Mouse (Mus musculus) CH12.LX (cell line): ENCODE measurements at regions not wholly inside any gene's neighbourhood (a gene's known extent, or its start where the extent isn't known, plus 50 kb on each side); places are given as distances from the start of the nearest gene placed in this dataset.

ENCODE experiments used
- DNase-seq: peaks from one replicate; pipeline ENCODE4 v3.0.0-alpha.2; 2013; ENCODE audit errors: extremely low read depth
- H3K27ac ChIP-seq: 2 replicates; pipeline ENCODE4 v1.5.1; 2012; ENCODE audit warnings: low read depth, mild to moderate bottlenecking, control low read depth, moderate library complexity; ENCODE audit not compliant: insufficient read depth
- H3K27me3 ChIP-seq: replicated peaks from 2 replicates; pipeline ENCODE3; 2012; ENCODE audit warnings: inconsistent platforms
- H3K36me3 ChIP-seq, 2 experiments: replicated peaks in 1 of 2; 2 replicates each; pipeline versions ENCODE3 to v1.6.1; 2012; ENCODE audit warnings: inconsistent platforms in 1 of 2, low read length in 1 of 2, mild to moderate bottlenecking in 1 of 2, mixed read lengths in 1 of 2, moderate library complexity in 1 of 2; ENCODE audit not compliant: control insufficient read depth in 1 of 2, insufficient read depth in 1 of 2
- H3K4me1 ChIP-seq, 2 experiments: 2 replicates each; pipeline ENCODE4 v1.6.1; 2012; ENCODE audit warnings: inconsistent platforms in 1 of 2, moderate library complexity in 1 of 2; ENCODE audit not compliant: insufficient read depth in 2 of 2, control insufficient read depth in 1 of 2
- H3K4me2 ChIP-seq: 2 replicates; pipeline ENCODE4 v1.6.1; 2012; ENCODE audit warnings: low read depth, mild to moderate bottlenecking, control low read depth; ENCODE audit not compliant: poor library complexity, insufficient read depth, severe bottlenecking
- H3K4me3 ChIP-seq, 3 experiments: fragments of 150-350 bp in 1 of 3; sonication (generic) in 1 of 3; replicated peaks in 1 of 3; 2 replicates each; pipeline versions ENCODE3 to v1.5.1; 2011 to 2012; ENCODE audit warnings: low read depth in 2 of 3, low read length in 2 of 3, mild to moderate bottlenecking in 2 of 3, moderate library complexity in 2 of 3, control low read depth in 1 of 3, improper control_type of control experiment in 1 of 3, inconsistent platforms in 1 of 3, mixed read lengths in 1 of 3; ENCODE audit not compliant: poor library complexity in 1 of 3
- H3K79me2 ChIP-seq: replicated peaks from 2 replicates; pipeline ENCODE4 v1.6.1; 2012; ENCODE audit warnings: mild to moderate bottlenecking, moderate library complexity; ENCODE audit not compliant: control insufficient read depth, poor library complexity, insufficient read depth, severe bottlenecking; ENCODE audit errors: extremely low read depth
- H3K9ac ChIP-seq: 2 replicates; pipeline ENCODE4 v1.6.1; 2012; ENCODE audit warnings: low read depth, mild to moderate bottlenecking, control low read depth, moderate library complexity; ENCODE audit not compliant: insufficient read depth
- H3K9me3 ChIP-seq: replicated peaks from 2 replicates; pipeline ENCODE3; 2012; ENCODE audit warnings: low read length, inconsistent platforms, mixed read lengths
- CTCF ChIP-seq, 2 experiments: IDR thresholded peaks in 1 of 2; conservative IDR thresholded peaks in 1 of 2; 2 replicates each; pipeline ENCODE4 v1.5.1; 2011 to 2012; ENCODE audit warnings: low read depth in 2 of 2, low read length in 2 of 2, improper control_type of control experiment in 1 of 2, inconsistent platforms in 1 of 2, mild to moderate bottlenecking in 1 of 2, moderate library complexity in 1 of 2
- E2F4 ChIP-seq: IDR thresholded peaks from 2 replicates; pipeline ENCODE4 v1.6.1; 2011; ENCODE audit warnings: low read depth, low read length, improper control_type of control experiment; ENCODE audit not compliant: insufficient replicate concordance
- EP300 ChIP-seq: IDR thresholded peaks from 2 replicates; pipeline ENCODE4 v1.6.1; 2011; ENCODE audit warnings: low read length, improper control_type of control experiment
- JUN ChIP-seq: IDR thresholded peaks from 2 replicates; pipeline ENCODE4 v1.6.1; 2011; ENCODE audit warnings: low read depth, mild to moderate bottlenecking, low read length, improper control_type of control experiment, moderate library complexity; ENCODE audit not compliant: insufficient read depth
- KAT2A ChIP-seq: IDR thresholded peaks from 2 replicates; pipeline ENCODE4 v1.6.1; 2012; ENCODE audit warnings: low read length, improper control_type of control experiment, inconsistent platforms; ENCODE audit not compliant: insufficient replicate concordance
- MAZ ChIP-seq: IDR thresholded peaks from 2 replicates; pipeline ENCODE4 v1.6.1; 2012; ENCODE audit warnings: low read depth, mild to moderate bottlenecking, inconsistent platforms, low read length, improper control_type of control experiment, moderate library complexity
- NELFE ChIP-seq: IDR thresholded peaks from 2 replicates; pipeline ENCODE4 v1.6.1; 2011; ENCODE audit warnings: low read depth, low read length, improper control_type of control experiment
- NRF1 ChIP-seq: IDR thresholded peaks from 2 replicates; pipeline ENCODE4 v1.6.1; 2014; ENCODE audit warnings: low read depth, mild to moderate bottlenecking, inconsistent platforms, low read length, improper control_type of control experiment, moderate library complexity
- POLR2AphosphoS2 ChIP-seq: IDR thresholded peaks from 2 replicates; pipeline ENCODE4 v1.6.1; 2011; ENCODE audit warnings: low read depth, low read length, improper control_type of control experiment
- RAD21 ChIP-seq: IDR thresholded peaks from 2 replicates; pipeline ENCODE4 v1.6.1; 2011; ENCODE audit warnings: low read depth, mild to moderate bottlenecking, low read length, improper control_type of control experiment, moderate library complexity
- TCF12 ChIP-seq: IDR thresholded peaks from 2 replicates; pipeline ENCODE4 v1.6.1; 2014; ENCODE audit warnings: low read depth, mild to moderate bottlenecking, inconsistent platforms, low read length, improper control_type of control experiment
- UBTF ChIP-seq: IDR thresholded peaks from 2 replicates; pipeline ENCODE4 v1.6.1; 2012; ENCODE audit warnings: low read depth, mild to moderate bottlenecking, inconsistent platforms, low read length, improper control_type of control experiment, moderate library complexity
- USF1 ChIP-seq: IDR thresholded peaks from 2 replicates; pipeline ENCODE4 v1.6.1; 2014; ENCODE audit warnings: low read depth, mild to moderate bottlenecking, inconsistent platforms, low read length, improper control_type of control experiment
- ZKSCAN1 ChIP-seq: IDR thresholded peaks from 2 replicates; pipeline ENCODE4 v1.6.1; 2012; ENCODE audit warnings: low read depth, inconsistent platforms, low read length, improper control_type of control experiment, borderline replicate concordance
- ZNF384 ChIP-seq: IDR thresholded peaks from 2 replicates; pipeline ENCODE4 v1.6.1; 2012; ENCODE audit warnings: low read depth, low read length, improper control_type of control experiment, inconsistent platforms
- dilution Hi-C: fragments of 300-500 bp; cut with MboI; formaldehyde crosslinking; loops from 2 replicates; pipeline ENCODE4 v1.14.3; 2020; ENCODE audit warnings: low sequenced_read_pairs; ENCODE audit not compliant: extremely low pct_unique_long_range_greater_than_20kb, extremely low pct_ligation_motif_present
- in situ Hi-C: fragments of 300-500 bp; cut with MboI; formaldehyde crosslinking; loops from 3 replicates; pipeline ENCODE4 v1.14.3; 2019; ENCODE audit warnings: low sequenced_read_pairs, low pct_ligation_motif_present, low pct_unique_long_range_greater_than_20kb, mixed read lengths

GRCm38 (mm10) chr14:45064498-45064897 is 76.5 kb downstream of the Ptger2 start:
- Histone ChIP-seq H3K79me2 (no peaks in the 10 kb centered on the region), H3K27ac (no peak overlapping the region), H3K9me3 (peaks cover 5% of the 10 kb centered on the region), H3K4me1 (no peaks in the 10 kb centered on the region), H3K9ac (no peak overlapping the region), H3K4me2 (no peak overlapping the region), H3K27me3 (no peaks in the 10 kb centered on the region), H3K4me3 (no peak overlapping the region), H3K36me3 (no peaks in the 10 kb centered on the region)
- no peak for TF ChIP-seq ZNF384
- no peak for TF ChIP-seq KAT2A
- TF ChIP-seq POLR2AphosphoS2, result no peak
- no peak for TF ChIP-seq USF1
- dilution Hi-C loops (no loop called here), in situ Hi-C loops (no loop called here)
- DNase-seq, result no peak

DNA sequence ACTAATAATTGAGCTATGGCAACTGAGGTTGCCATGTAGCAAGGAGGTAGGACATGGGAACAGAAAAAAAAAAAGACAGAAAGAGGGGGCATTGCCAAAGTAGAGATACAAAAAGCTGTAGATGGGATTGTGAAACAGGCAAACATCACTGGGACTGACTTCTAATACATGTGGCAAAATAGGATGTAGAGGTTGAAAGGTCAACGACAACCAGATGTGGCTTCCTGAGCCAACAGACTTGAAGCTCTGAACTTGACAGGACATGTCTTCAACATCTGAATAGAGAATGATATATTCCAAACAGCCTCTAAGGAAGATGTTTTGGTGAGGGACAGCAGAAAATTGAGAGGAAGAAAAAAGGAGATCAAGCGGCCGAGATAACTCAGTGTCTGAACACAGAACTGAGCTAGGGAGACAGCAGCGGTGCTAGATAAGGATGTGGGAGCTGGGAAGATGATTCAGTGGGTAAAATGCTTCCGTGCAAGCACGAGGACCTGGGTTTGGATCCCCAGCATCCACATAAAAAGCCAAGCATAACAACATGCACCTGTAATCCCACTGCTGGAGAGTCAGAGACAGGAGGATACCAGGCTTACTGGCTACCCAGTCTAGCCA is 81.7 kb downstream of the Ptger2 start:
- TF ChIP-seq RAD21 (no peak), USF1 (no peak), ZKSCAN1 (no peak)
- dilution Hi-C loops, result no loop called here

GRCm38 (mm10) chr14:45074902-45075488 is 87.0 kb downstream of the Ptger2 start:
- H3K79me2 ChIP-seq, result no peaks in the 10 kb centered on the region
- DNase-seq, result no peak
- dilution Hi-C loops, result no loop called here
- no peaks in the 10 kb centered on the region for H3K27me3 ChIP-seq
- H3K9me3 ChIP-seq, result peaks cover 2% of the 10 kb centered on the region
- no peak overlapping the region for H3K4me3 ChIP-seq
- in situ Hi-C loops, result no loop called here
- H3K27ac ChIP-seq, result no peak overlapping the region
- no peaks in the 10 kb centered on the region for H3K36me3 ChIP-seq
- H3K9ac ChIP-seq, result no peak overlapping the region
- peaks cover 0 to 21% of the 10 kb centered on the region in 2 experiments; a peak in 3 of 4 replicates for H3K4me1 ChIP-seq
- TF ChIP-seq JUN, result no peak
- TF ChIP-seq NRF1, result no peak
- no peak for TF ChIP-seq E2F4
- no peak for TF ChIP-seq NELFE
- TF ChIP-seq MAZ, result no peak
- no peak for TF ChIP-seq TCF12
- no peak for TF ChIP-seq CTCF (conservative IDR thresholded peaks at IDR 0.05 in 1 of 2, IDR thresholded peaks at IDR 0.05 in 1 of 2; ENCODE audit: low read depth in 2 of 2, low read length in 2 of 2)
- no peak for TF ChIP-seq UBTF
- no peak for TF ChIP-seq EP300
- H3K4me2 ChIP-seq, result no peak overlapping the region

More for the DNA sequence above, 81.7 kb downstream of the Ptger2 start:
- H3K4me1 ChIP-seq, result peaks cover 0 to 8% of the 10 kb centered on the region in 2 experiments; a peak in 2 of 4 replicates
- H3K9me3 ChIP-seq, result peaks cover 5% of the 10 kb centered on the region
- DNase-seq, result no peak
- H3K4me2 ChIP-seq, result no peak overlapping the region
- H3K9ac ChIP-seq, result no peak overlapping the region
- no peaks in the 10 kb centered on the region for H3K27me3 ChIP-seq
- in situ Hi-C loops, result no loop called here
- H3K36me3 ChIP-seq, result no peaks in the 10 kb centered on the region
- H3K79me2 ChIP-seq, result no peaks in the 10 kb centered on the region
- no peak overlapping the region for H3K4me3 ChIP-seq
- no peak overlapping the region for H3K27ac ChIP-seq
